Mouse (Mus musculus) gastrocnemius, postnatal 36 days (tissue): ENCODE data around the gene Pdgfb. TPM values are rescaled to one million over a fixed set of nuclear protein-coding genes. Genes with fewer than 3 reads are reported as not detected.
A peak's percentile ranks its signal among the peaks of the same experiment; 100 is the strongest.

Experiments
- DNase-seq, 2 experiments: peaks; one replicate each; pipeline ENCODE4 v3.0.0; 2022
- intact Hi-C: fragments of 180-260 bp; cut with DNase I; formaldehyde crosslinking; loops from one replicate; pipeline ENCODE4 v1.15.1; 2025
- total RNA-seq, 2 experiments: library from RNA; stranded (reverse); gene quantifications; 2 replicates each; pipeline ENCODE4 v1.2.3; 2021

Gene Pdgfb
- total RNA-seq, 2 experiments from 2014 or later: 16.5 to 17.9 TPM

GRCm38 (mm10) chr15:80012527-80013201 lies 2.1 kb downstream of the Pdgfb start:
- DNase-seq: peak in 1 of 2 experiments; percentile 55
- intact Hi-C loops: loop anchor here (5.0 kb wide), 2 partner anchors 40 to 55 kb away; no protein-coding TSS in a partner anchor

GRCm38 (mm10) chr15:80011778-80012526 lies 2.8 kb downstream of the Pdgfb start:
- DNase-seq: no peak
- intact Hi-C loops: loop anchor here (5.0 kb wide), 2 partner anchors 40 to 55 kb away; no protein-coding TSS in a partner anchor

- intact Hi-C loops: loop anchor here (5.0 kb wide), 2 partner anchors 41 to 56 kb away; no protein-coding TSS in a partner anchor
- DNase-seq: no peak
Observed at GRCm38 (mm10) chr15:80011194-80011593, 3.6 kb downstream of the Pdgfb start.

GRCm38 (mm10) chr15:80010182-80010558 lies 4.6 kb downstream of the Pdgfb start:
- intact Hi-C loops: loop anchor here (5.0 kb wide), 2 partner anchors 42 to 57 kb away; no protein-coding TSS in a partner anchor
- DNase-seq: peak; percentile 51 to 53

- intact Hi-C loops: loop anchor here (5.0 kb wide), 2 partner anchors 43 to 58 kb away; no protein-coding TSS in a partner anchor
- DNase-seq: no peak
Observed at GRCm38 (mm10) chr15:80009421-80010181, 5.2 kb downstream of the Pdgfb start.

- intact Hi-C loops: no loop called here
- no peak for DNase-seq
Observed at GRCm38 (mm10) chr15:80008461-80008860, 6.3 kb downstream of the Pdgfb start.

- intact Hi-C loops: no loop called here
- no peak for DNase-seq
Observed at GRCm38 (mm10) chr15:80006156-80006555, 8.6 kb downstream of the Pdgfb start.

- no peak for DNase-seq
- intact Hi-C loops: no loop called here
Observed at GRCm38 (mm10) chr15:80005436-80005835, 9.3 kb downstream of the Pdgfb start.

GRCm38 (mm10) chr15:80004644-80005340 lies 10.0 kb downstream of the Pdgfb start:
- no peak for DNase-seq
- intact Hi-C loops: loop anchor here (5.0 kb wide), 1 partner anchor 52 kb away; no protein-coding TSS in a partner anchor

- DNase-seq: no peak
- intact Hi-C loops: loop anchor here (5.0 kb wide), 1 partner anchor 51 kb away; no protein-coding TSS in a partner anchor
Observed at GRCm38 (mm10) chr15:80003581-80003980, 11.2 kb downstream of the Pdgfb start.

GRCm38 (mm10) chr15:80001601-80002000 lies 13.2 kb downstream of the Pdgfb start:
- DNase-seq: no peak
- intact Hi-C loops: loop anchor here (5.0 kb wide), 1 partner anchor 49 kb away; no protein-coding TSS in a partner anchor

- no peak for DNase-seq
- intact Hi-C loops: loop anchor here (5.0 kb wide), 1 partner anchor 48 kb away; no protein-coding TSS in a partner anchor
Observed at GRCm38 (mm10) chr15:80000694-80001093, 14.1 kb downstream of the Pdgfb start.

GRCm38 (mm10) chr15:79997988-79998387 lies 16.8 kb downstream of the Pdgfb start:
- intact Hi-C loops: loop anchor here (5.0 kb wide), 1 partner anchor 36 kb away; no protein-coding TSS in a partner anchor
- DNase-seq: no peak

- no peak for DNase-seq
- intact Hi-C loops: loop anchor here (5.0 kb wide), 1 partner anchor 34 kb away; no protein-coding TSS in a partner anchor
Observed at GRCm38 (mm10) chr15:79996781-79997180, 18.0 kb downstream of the Pdgfb start.

GRCm38 (mm10) chr15:79995552-79995951 lies 19.2 kb downstream of the Pdgfb start:
- intact Hi-C loops: loop anchor here (5.0 kb wide), 1 partner anchor 33 kb away; no protein-coding TSS in a partner anchor
- no peak for DNase-seq

- no peak for DNase-seq
- intact Hi-C loops: no loop called here
Observed at GRCm38 (mm10) chr15:79994566-79994965, 20.2 kb downstream of the Pdgfb start.

GRCm38 (mm10) chr15:79986182-79986581 lies 28.6 kb downstream of the Pdgfb start:
- intact Hi-C loops: no loop called here

GRCm38 (mm10) chr15:79985471-79985870 lies 29.3 kb downstream of the Pdgfb start:
- no peak for DNase-seq
- intact Hi-C loops: no loop called here

More at GRCm38 (mm10) chr15:79986182-79986581, 28.6 kb downstream of the Pdgfb start:
- DNase-seq: no peak

- DNase-seq: no peak
- intact Hi-C loops: no loop called here
Observed at GRCm38 (mm10) chr15:79984152-79984551, 30.6 kb downstream of the Pdgfb start.

- no peak for DNase-seq
- intact Hi-C loops: no loop called here
Observed at GRCm38 (mm10) chr15:79980716-79981115, 34.1 kb downstream of the Pdgfb start.
